Mouse (Mus musculus) midbrain, embryonic 12.5 days (tissue): Measurements from ENCODE around the gene Pcdh15. TPM values are rescaled to one million over a fixed set of nuclear protein-coding genes. Genes with fewer than 3 reads are reported as not detected.

ENCODE experiments used
- ATAC-seq: fragments of 200-750 bp; cut with Nextera tagmentation; 2 replicates; pipeline ENCODE4 v1.8.0; 2017; ENCODE audit warnings: low read depth, moderate TSS enrichment, moderate library complexity; ENCODE audit not compliant: low FRiP score
- H3K27ac ChIP-seq: fragments of 300-500 bp; sonication (generic); replicated peaks from 2 replicates; pipeline ENCODE4 v1.5.1; 2016; ENCODE audit warnings: mild to moderate bottlenecking
- H3K27me3 ChIP-seq: fragments of 300-500 bp; sonication (generic); 2 replicates; pipeline ENCODE4 v1.6.1; 2016; ENCODE audit warnings: mild to moderate bottlenecking
- H3K36me3 ChIP-seq: fragments of 300-500 bp; sonication (generic); 2 replicates; pipeline ENCODE4 v1.6.1; 2016
- H3K4me1 ChIP-seq: fragments of 300-500 bp; sonication (generic); 2 replicates; pipeline ENCODE4 v1.6.1; 2016
- H3K4me2 ChIP-seq: fragments of 300-500 bp; sonication (generic); replicated peaks from 2 replicates; pipeline ENCODE4 v1.6.1; 2016; ENCODE audit warnings: mild to moderate bottlenecking, moderate library complexity
- H3K4me3 ChIP-seq: fragments of 300-500 bp; sonication (generic); 2 replicates; pipeline ENCODE4 v1.5.1; 2016; ENCODE audit warnings: mild to moderate bottlenecking
- H3K9ac ChIP-seq: fragments of 300-500 bp; sonication (generic); replicated peaks from 2 replicates; pipeline ENCODE4 v1.6.1; 2016; ENCODE audit warnings: mild to moderate bottlenecking, moderate library complexity
- H3K9me3 ChIP-seq: fragments of 300-500 bp; sonication (generic); 2 replicates; pipeline ENCODE4 v1.6.1; 2016; ENCODE audit warnings: mild to moderate bottlenecking
- WGBS: fragments of 180-500 bp; shearing (Covaris S2); methylation state at CpG from one replicate; pipeline ENCODE4 v1.1.7; 2016; 5-methylcytosine and 5-hydroxymethylcytosine counted together
- polyA plus RNA-seq: library from polyadenylated mRNA; unstranded; fragments of >200 nt; fragmentation: Nextera tagmentation; extraction: Ambion mirVana; gene quantifications from 2 replicates; pipeline ENCODE4 v1.2.1, GENCODE M21; 2016

Gene Pcdh15
- polyA plus RNA-seq, 1 experiment from 2014 or later, result 2.6 TPM

DNA sequence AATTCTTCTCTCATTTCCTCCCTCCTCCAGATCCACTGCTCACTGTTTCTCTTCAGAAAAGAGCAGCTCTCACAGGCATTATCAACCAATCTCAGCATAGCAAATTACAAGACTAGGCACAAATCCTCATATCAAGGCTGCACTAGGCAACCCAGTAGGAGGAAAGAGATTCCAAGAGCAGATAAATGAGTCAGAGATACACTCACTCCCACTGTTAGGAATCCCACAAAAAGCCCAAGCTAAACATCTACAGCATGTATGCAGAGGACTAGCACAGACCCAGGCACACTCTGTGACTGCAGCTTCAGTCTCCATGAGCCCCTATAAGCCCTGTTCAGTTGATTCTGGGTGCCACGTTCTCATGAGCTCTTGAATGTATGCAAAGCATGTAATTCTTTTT lies 829.5 kb downstream of the Pcdh15 start:
- no peak overlapping the region for H3K27ac ChIP-seq
- no peak for ATAC-seq
- no peak overlapping the region for H3K4me3 ChIP-seq
- no peaks in the 10 kb centered on the region for H3K36me3 ChIP-seq
- H3K9me3 ChIP-seq, result no peaks in the 10 kb centered on the region
- H3K4me2 ChIP-seq, result no peak overlapping the region
- no peaks in the 10 kb centered on the region for H3K27me3 ChIP-seq
- no peaks in the 10 kb centered on the region for H3K4me1 ChIP-seq
- no peak overlapping the region for H3K9ac ChIP-seq
- 44% methylated on average over 1 of the region's 1 CpGs for WGBS

DNA sequence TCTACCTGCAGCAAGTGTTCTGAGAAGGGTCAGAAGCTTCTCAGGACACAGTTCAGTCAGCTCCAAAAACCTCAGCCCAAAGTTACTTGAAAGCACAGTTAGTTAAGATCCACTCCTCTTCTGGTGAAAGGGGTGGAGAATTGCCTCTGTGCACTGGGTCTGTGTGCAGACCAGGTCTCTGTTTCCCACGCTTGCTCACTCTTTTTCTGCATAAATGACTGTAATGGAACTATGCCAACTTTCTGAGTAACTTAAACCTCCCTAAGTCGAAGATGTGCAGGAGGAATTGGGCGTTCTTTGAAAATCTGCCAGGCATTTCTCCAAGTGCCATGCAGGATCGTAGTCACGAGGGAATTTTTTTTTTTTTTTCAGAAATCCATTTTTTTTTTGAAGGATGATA lies 830.6 kb downstream of the Pcdh15 start:
- Histone ChIP-seq H3K9me3 (no peaks in the 10 kb centered on the region), H3K4me1 (no peaks in the 10 kb centered on the region), H3K27me3 (no peaks in the 10 kb centered on the region), H3K4me3 (no peak overlapping the region), H3K36me3 (no peaks in the 10 kb centered on the region), H3K9ac (no peak overlapping the region), H3K27ac (no peak overlapping the region), H3K4me2 (no peak overlapping the region)
- WGBS, result 79% methylated on average over 5 of the region's 5 CpGs
- ATAC-seq, result no peak

DNA sequence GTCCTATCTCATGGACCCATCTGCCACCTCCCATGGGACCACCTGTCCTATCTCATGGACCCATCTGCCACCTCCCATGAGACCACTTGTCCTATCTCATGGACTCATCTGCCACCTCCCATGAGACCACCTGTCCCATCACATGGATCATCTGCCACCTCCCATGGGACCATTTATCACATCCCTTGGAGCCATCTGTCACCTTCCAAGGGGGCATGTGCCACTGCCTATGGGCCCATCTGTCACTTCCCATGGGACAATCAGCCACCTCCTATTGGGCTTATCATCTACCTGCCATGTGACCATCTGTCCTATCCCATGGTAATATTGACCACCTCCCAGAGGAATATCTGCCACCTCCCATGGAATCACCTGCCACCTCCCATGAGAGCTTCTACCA lies 832.0 kb downstream of the Pcdh15 start:
- ATAC-seq, result peak; percentile 38; the same call in 1 of the 2 replicates
- Histone ChIP-seq H3K9ac (no peak overlapping the region), H3K27ac (no peak overlapping the region), H3K4me3 (no peak overlapping the region), H3K4me2 (no peak overlapping the region), H3K4me1 (no peaks in the 10 kb centered on the region), H3K27me3 (no peaks in the 10 kb centered on the region), H3K9me3 (no peaks in the 10 kb centered on the region), H3K36me3 (no peaks in the 10 kb centered on the region)

DNA sequence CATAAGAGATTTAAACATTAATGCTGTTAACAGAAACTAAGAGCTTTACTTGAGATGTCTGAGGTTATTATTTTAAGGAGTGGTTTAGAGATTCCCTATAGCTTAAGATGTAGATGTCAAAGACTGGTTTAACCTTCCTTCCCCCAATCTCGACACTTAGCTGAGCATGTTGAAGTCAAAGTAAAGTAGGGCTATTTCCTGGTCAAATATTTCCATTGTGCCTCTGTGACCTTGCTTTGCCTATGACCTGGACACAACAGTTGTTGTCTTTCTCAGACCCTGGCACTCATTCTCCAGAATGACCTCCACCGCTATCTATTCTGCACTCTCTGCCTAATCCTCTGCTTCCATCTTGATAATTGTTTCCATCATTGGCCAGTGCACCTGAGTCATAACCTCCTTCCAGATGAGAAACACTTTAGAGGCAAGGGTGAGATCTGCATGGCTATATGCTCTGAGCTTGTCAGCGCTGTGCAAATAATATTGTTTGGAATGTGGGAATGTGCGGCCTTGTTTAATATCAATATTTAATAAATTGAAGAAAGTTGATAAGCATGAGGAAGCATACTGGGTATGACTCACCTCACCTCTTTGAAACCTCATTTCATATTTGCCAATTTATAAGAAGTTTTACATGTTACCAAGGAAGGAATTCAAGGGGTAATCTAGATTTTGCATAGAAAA lies 833.0 kb downstream of the Pcdh15 start:
- Histone ChIP-seq H3K9ac (no peak overlapping the region), H3K27ac (no peak overlapping the region), H3K4me1 (no peaks in the 10 kb centered on the region), H3K9me3 (no peaks in the 10 kb centered on the region), H3K4me2 (no peak overlapping the region), H3K4me3 (no peak overlapping the region), H3K36me3 (no peaks in the 10 kb centered on the region), H3K27me3 (no peaks in the 10 kb centered on the region)
- no peak for ATAC-seq
- WGBS, result 93% methylated on average over 4 of the region's 4 CpGs

DNA sequence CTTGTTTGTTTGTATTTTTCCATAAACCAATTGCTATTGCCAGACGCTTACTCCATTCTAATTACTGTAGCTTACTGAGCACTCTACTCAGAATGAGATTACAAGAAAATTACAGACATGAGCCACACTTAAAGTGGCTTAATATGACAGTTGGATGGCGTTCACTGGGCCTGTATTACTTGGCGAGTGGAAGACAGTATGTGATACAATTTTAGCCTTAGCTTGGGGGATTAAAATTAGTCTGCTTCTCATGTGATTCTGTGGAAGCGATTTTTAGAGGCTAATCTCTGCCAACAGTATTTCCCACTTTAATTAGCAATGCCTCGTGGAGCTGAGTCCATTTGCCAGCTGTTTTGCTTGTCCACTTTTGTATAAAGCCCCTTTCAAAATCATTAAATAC lies 837.0 kb downstream of the Pcdh15 start:
- H3K9me3 ChIP-seq, result no peaks in the 10 kb centered on the region
- no peak overlapping the region for H3K27ac ChIP-seq
- 76% methylated on average over 5 of the region's 5 CpGs for WGBS
- H3K36me3 ChIP-seq, result no peaks in the 10 kb centered on the region
- H3K9ac ChIP-seq, result no peak overlapping the region
- no peak for ATAC-seq
- no peak overlapping the region for H3K4me3 ChIP-seq
- no peak overlapping the region for H3K4me2 ChIP-seq
- H3K4me1 ChIP-seq, result no peaks in the 10 kb centered on the region
- H3K27me3 ChIP-seq, result no peaks in the 10 kb centered on the region

DNA sequence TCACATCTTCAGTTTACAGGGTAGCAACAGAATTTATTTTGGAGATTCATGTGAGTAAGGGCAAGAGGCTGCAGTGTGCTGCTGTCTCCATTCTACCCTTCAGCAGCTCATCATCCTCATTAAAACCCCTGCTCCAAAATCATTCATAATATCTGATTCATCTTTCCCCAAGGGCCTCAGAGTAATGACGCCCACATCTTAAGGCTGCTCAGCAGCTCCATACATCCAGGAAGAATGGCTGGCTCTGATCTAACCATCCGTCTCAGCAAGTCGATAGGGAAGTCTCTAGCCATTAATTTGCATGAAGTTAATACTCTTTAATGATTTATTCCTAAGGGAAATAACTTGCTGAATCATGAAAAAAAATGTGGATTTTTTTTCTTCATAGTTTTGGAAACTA lies 839.8 kb downstream of the Pcdh15 start:
- Histone ChIP-seq H3K36me3 (no peaks in the 10 kb centered on the region), H3K4me1 (no peaks in the 10 kb centered on the region), H3K27me3 (no peaks in the 10 kb centered on the region), H3K27ac (no peak overlapping the region), H3K9ac (no peak overlapping the region), H3K4me2 (no peak overlapping the region), H3K9me3 (no peaks in the 10 kb centered on the region), H3K4me3 (no peak overlapping the region)
- peak; percentile 30; the same call in 1 of the 2 replicates for ATAC-seq
- 60% methylated on average over 3 of the region's 3 CpGs for WGBS

DNA sequence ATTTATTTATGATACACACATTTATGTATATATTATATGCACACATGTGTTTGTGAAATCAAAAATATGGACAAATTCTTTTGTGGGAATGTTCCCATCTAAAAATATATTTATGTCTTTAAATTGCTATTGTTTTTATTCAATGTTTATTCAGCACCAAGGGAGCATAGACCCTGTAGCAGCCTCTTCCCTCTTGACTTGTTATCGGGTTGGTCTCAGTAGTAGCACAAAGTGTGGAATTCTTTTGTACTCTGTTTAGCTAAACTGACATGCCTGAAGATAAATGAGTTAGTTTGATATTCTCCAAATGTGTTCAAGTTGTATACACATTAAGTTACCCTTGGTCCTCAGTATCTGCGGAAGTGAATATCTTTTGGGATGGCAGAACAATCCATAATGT lies 848.7 kb downstream of the Pcdh15 start:
- Histone ChIP-seq H3K9me3 (no peaks in the 10 kb centered on the region), H3K4me3 (no peak overlapping the region), H3K4me2 (no peak overlapping the region), H3K9ac (no peak overlapping the region), H3K27ac (no peak overlapping the region), H3K4me1 (no peaks in the 10 kb centered on the region), H3K27me3 (no peaks in the 10 kb centered on the region), H3K36me3 (no peaks in the 10 kb centered on the region)
- 77% methylated on average over 2 of the region's 2 CpGs for WGBS
- ATAC-seq, result no peak

DNA sequence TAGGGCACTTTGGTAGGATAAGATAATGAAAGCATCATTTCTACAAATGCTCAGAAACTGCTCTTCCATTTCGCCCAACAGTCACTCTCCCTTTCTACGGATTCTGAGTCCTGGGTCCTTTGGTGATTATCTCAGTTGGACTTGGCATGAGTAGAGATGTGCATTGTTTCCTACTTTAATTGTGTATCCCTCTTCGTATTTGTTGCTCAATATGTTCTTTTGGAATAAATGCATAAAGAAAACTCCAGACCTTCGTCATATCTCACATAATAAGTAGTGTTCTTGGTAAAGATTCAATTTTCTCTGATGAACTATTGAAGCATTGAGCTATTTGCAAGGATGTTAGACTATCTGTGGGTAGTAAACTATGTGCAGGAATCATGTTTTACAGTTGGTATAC lies 854.2 kb downstream of the Pcdh15 start:
- no peaks in the 10 kb centered on the region for H3K9me3 ChIP-seq
- H3K4me3 ChIP-seq, result no peak overlapping the region
- H3K27ac ChIP-seq, result no peak overlapping the region
- H3K27me3 ChIP-seq, result no peaks in the 10 kb centered on the region
- no peak overlapping the region for H3K4me2 ChIP-seq
- 84% methylated on average over 4 of the region's 4 CpGs for WGBS
- no peaks in the 10 kb centered on the region for H3K4me1 ChIP-seq
- no peaks in the 10 kb centered on the region for H3K36me3 ChIP-seq
- ATAC-seq, result no peak
- H3K9ac ChIP-seq, result no peak overlapping the region

DNA sequence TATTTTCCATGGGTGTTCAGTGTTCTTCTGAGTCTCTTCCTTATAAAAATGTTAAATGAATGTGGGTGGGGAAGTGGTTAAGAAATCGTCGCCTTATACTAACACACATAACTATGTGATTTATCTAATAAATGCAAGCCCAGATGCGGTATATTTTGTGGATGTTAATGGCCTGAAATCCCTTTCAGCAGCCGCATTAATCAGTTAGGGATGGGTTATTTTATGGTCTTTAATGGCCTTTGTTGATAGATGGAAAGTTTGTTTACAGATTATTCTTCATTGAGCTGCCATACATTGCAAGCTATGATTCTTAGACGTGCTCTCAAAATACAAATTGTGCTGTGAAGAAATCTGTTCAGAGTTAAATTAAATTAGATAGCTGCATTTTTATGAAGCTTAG lies 884.9 kb downstream of the Pcdh15 start:
- no peaks in the 10 kb centered on the region for H3K9me3 ChIP-seq
- H3K27ac ChIP-seq, result no peak overlapping the region
- no peaks in the 10 kb centered on the region for H3K4me1 ChIP-seq
- H3K9ac ChIP-seq, result no peak overlapping the region
- no peak overlapping the region for H3K4me3 ChIP-seq
- H3K36me3 ChIP-seq, result no peaks in the 10 kb centered on the region
- ATAC-seq, result no peak
- H3K27me3 ChIP-seq, result no peaks in the 10 kb centered on the region
- 82% methylated on average over 5 of the region's 5 CpGs for WGBS
- no peak overlapping the region for H3K4me2 ChIP-seq

DNA sequence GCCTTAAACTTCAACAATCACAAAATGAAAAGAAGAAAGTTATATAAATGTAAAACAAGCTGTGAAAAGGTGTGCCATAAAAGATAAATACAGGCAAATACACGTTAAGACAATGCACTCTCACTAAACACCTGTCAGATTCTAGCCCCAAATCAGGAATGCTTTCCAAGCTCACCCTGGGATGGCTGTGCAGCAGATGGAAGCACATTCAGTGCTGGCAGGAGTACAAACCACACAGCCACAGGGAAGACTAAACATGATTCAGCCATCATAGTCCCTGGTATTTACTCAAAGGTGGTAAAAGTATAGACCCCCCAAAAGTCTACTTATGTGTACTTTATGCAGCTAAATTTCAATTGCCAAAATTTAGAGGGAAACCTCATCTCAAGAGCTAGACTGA lies 909.7 kb downstream of the Pcdh15 start:
- 73% methylated on average over 1 of the region's 1 CpGs for WGBS
- Histone ChIP-seq H3K4me1 (no peaks in the 10 kb centered on the region), H3K4me3 (no peak overlapping the region), H3K27ac (no peak overlapping the region), H3K36me3 (no peaks in the 10 kb centered on the region), H3K9me3 (no peaks in the 10 kb centered on the region), H3K27me3 (no peaks in the 10 kb centered on the region), H3K4me2 (no peak overlapping the region), H3K9ac (no peak overlapping the region)
- no peak for ATAC-seq

DNA sequence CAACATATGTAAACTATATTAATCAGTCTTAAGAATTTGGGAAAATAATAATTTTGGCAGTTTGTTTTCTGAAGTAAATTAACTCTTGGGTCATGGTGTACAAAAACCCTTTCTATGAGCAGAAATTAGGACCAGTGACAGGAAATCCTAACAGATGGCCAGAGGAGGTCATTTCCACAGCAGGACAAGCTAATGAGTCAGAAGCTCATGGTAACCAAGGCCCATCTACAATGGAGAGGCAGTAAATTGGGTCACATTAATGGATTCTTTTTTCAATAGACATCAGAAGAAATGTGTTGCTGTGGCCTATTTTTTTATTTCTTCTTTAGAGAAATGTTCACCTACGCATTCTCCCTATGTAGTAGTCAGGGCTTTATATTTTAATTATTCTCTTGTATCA lies 923.9 kb downstream of the Pcdh15 start:
- H3K4me2 ChIP-seq, result no peak overlapping the region
- H3K9me3 ChIP-seq, result no peaks in the 10 kb centered on the region
- no peak for ATAC-seq
- H3K27me3 ChIP-seq, result no peaks in the 10 kb centered on the region
- no peak overlapping the region for H3K4me3 ChIP-seq
- no peaks in the 10 kb centered on the region for H3K4me1 ChIP-seq
- H3K27ac ChIP-seq, result no peak overlapping the region
- no peak overlapping the region for H3K9ac ChIP-seq
- WGBS, result 94% methylated on average over 1 of the region's 1 CpGs
- H3K36me3 ChIP-seq, result no peaks in the 10 kb centered on the region

DNA sequence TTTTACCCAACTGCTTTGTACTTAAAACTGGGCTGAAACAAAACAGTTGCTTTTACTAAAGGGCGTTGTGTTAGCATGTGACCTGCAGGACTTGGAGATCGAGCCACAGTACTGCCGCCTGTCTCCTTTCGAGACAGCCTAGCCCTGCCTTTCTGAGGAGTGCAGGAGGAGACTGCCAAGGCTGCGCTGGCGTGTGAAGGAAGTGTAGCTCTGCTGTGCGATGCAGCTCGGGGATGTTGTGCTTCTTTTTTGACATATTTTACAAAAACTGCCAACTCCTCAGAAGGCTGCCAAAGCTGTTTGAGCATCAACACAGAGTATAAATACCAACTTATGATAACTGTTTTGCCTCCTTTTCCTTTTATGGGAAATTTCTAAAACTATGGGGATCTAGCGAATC lies 953.9 kb downstream of the Pcdh15 start:
- no peak overlapping the region for H3K9ac ChIP-seq
- H3K27ac ChIP-seq, result no peak overlapping the region
- no peaks in the 10 kb centered on the region for H3K4me1 ChIP-seq
- H3K27me3 ChIP-seq, result no peaks in the 10 kb centered on the region
- no peaks in the 10 kb centered on the region for H3K9me3 ChIP-seq
- no peaks in the 10 kb centered on the region for H3K36me3 ChIP-seq
- WGBS, result 59% methylated on average over 9 of the region's 9 CpGs
- H3K4me2 ChIP-seq, result no peak overlapping the region
- H3K4me3 ChIP-seq, result no peak overlapping the region
- no peak for ATAC-seq

DNA sequence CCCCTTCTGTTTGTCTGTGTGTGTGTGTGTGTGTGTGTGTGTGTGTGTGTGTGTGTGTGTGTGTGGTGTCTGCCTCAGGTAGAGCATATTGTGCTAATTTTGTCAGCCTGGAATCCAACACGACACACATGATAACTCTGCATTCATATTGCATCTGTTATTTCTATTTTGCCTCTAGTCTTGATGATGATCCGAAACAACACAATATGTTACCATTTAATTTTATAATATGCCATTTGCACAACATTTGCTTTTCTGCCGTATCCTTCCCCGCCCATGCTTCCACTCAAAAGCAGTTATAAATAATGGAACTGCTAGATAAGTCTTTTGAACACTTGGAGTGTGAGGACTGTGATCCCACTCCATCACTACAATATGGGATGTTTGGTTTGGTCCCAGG lies 987.5 kb downstream of the Pcdh15 start:
- no peak for ATAC-seq
- Histone ChIP-seq H3K27ac (no peak overlapping the region), H3K4me1 (no peaks in the 10 kb centered on the region), H3K4me2 (no peak overlapping the region), H3K36me3 (no peaks in the 10 kb centered on the region), H3K9me3 (no peaks in the 10 kb centered on the region), H3K27me3 (no peaks in the 10 kb centered on the region), H3K9ac (no peak overlapping the region), H3K4me3 (no peak overlapping the region)
- 89% methylated on average over 4 of the region's 4 CpGs for WGBS
